Mouse (Mus musculus): ENCODE measurements around the gene Sorbs1. TPM values are rescaled to one million over a fixed set of nuclear protein-coding genes. Genes with fewer than 3 reads are reported as not detected.

The Sorbs1 gene
- total RNA-seq, 4 experiments from 2014 or later = 159 to 179 (median 160) TPM

GRCm38 (mm10) chr19:40410109-40410508 lies 103.5 kb downstream of the Sorbs1 start:
- no peak for DNase-seq (ENCODE audit: low spot score in 2 of 2)

DNA sequence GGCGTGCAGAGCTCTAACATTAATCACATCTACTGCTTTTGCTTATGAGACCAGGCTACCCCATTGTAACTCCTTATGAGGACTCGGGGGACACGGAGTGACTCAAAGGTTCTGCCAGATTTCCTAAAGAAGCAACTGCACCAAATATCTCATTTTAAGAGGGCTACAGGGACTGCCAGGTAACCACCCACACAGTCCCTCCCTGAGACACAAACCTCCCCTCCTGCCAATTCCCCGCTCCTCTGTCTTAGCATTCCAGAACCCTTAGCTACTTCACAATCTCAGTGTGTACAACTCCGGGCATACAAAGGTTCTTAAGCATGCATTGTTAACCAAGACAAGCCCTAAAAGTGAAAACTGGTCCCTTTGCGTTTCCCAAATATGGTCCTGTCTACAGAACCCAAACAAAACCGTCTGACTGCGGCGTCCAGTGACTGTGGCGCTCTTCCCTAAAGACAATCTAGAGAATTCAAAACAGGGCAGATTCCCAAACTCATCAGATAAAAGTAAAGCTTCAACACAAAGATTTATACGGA lies 104.0 kb downstream of the Sorbs1 start:
- DNase-seq (ENCODE audit: low spot score in 2 of 2) = no peak

- no peak for DNase-seq (ENCODE audit: low spot score in 2 of 2)
Observed at GRCm38 (mm10) chr19:40407186-40407585, 106.4 kb downstream of the Sorbs1 start.

- no peak for DNase-seq (ENCODE audit: low spot score in 2 of 2)
Observed at GRCm38 (mm10) chr19:40406661-40407060, 106.9 kb downstream of the Sorbs1 start.

- DNase-seq (ENCODE audit: low spot score in 2 of 2) = no peak
Observed at GRCm38 (mm10) chr19:40405808-40406207, 107.8 kb downstream of the Sorbs1 start.

- DNase-seq (ENCODE audit: low spot score in 2 of 2) = no peak
Observed at GRCm38 (mm10) chr19:40404582-40404981, 109.0 kb downstream of the Sorbs1 start.

DNA sequence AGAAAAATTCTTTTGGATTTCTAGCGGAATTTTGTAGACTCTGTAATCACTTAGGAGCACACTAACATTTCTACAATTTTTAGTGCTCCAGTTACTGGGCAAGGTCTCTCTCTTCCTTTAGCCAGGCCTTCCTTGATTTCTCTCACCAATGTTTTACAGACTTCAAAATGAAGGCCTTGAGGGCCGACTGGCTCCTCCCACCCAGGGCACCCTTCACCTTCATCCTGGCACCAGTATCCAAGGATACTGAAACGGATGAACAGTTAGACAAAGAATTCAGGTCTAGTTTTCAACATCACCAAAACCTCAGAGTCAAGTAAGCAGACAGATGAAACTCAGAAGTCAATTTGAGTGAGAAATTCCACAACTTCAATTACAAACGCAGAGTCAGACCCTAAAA lies 109.6 kb downstream of the Sorbs1 start:
- DNase-seq (ENCODE audit: low spot score in 2 of 2) = no peak

DNA sequence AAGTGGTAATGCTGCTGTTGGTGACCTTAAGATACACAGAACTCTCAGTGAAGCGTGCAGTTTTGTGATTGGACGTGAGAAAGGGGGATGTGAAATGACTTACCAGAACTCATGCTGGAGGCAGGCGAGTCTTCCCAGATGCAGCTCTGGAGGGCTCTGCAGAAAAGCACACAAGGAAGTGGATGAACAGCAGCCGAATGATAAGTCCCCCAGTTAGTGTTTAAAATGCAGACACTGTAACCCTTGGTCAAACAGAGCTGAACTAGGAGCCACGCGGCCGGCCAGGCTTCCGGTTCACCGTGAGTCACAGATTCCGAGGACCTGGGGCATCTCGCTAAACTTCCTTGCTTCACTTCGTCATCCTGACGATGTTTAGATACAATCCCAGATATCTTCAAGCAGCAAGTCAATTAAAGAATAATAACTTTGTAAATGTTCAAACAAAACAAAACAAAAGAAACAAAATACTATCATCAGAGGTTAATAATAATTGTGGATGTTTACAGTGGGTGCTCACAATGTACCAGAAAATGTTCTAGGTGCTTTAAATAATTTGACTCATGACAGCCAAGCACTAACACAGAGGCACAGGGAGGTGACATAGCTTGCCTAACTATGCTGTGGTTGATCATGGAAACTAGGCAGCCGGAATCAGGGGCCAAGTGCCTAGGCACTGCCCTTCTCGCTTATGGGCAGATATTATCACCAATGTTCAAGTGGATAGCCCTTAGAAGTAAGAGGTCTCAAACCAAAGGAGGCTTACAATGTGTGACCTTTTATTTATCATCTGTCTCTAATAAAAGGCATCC lies 111.2 kb downstream of the Sorbs1 start:
- no peak for DNase-seq (ENCODE audit: low spot score in 2 of 2)

- no peak for DNase-seq (ENCODE audit: low spot score in 2 of 2)
Observed at GRCm38 (mm10) chr19:40401213-40401612, 112.4 kb downstream of the Sorbs1 start.

GRCm38 (mm10) chr19:40400426-40401030 lies 113.1 kb downstream of the Sorbs1 start:
- no peak for DNase-seq (ENCODE audit: low spot score in 2 of 2)

GRCm38 (mm10) chr19:40395757-40396661 lies 117.6 kb downstream of the Sorbs1 start:
- DNase-seq (ENCODE audit: low spot score in 2 of 2) = no peak

DNA sequence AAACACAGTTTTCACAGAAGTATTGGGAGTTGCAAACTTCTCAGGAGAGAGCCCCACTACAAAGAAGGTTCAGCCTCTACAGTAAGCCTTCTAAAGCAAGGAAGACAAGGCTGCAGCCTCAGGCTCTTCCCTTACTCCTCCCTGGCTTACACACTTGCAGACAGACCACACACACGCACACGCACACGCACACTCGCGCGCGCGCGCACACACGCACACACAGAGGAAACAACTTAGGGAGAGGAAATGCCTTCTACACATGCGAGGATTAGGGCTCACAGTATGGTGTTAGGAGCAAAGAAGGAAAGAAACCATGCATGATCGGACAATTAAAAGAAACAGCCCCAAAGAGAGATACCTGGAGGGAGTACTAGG lies 118.3 kb downstream of the Sorbs1 start:
- DNase-seq (ENCODE audit: low spot score in 2 of 2) = no peak

DNA sequence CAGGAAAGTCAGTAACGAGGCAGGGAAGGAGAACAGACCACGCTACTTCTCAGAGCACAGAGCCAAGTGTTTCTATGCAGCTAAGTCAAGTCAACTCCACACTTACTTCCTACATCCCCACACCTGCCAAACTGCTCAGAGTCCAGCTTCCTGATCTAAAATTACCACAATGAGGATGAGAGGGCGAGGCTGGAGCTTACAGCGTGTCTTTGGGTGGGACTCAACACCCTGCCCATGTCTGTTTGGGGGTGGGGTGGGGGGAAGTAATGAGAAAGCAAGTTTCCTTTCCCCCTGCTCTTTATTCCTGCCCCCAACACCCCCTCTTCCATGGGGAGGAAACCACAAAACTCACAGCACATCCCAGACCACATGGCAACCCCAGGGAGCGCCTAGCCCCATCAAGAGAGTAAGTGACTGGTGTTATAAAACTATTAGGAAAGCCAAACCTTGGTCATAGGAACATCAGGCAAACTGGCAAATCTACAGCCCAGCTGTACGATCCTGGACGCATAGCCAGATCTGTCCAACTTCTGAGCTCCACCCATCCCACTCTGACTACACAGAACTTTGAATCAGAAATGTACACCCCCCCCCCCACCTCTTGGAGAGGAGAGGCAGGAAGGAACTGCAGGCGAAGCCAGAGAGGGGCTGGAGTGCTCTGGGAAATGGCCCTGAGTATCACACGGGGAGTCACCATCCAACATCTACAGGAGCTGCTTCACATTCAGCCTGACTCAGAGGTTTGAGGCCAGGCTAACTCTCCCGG lies 118.8 kb downstream of the Sorbs1 start:
- DNase-seq (ENCODE audit: low spot score in 2 of 2) = no peak

GRCm38 (mm10) chr19:40392795-40393392 lies 120.7 kb downstream of the Sorbs1 start:
- DNase-seq (ENCODE audit: low spot score in 2 of 2) = no peak

- DNase-seq (ENCODE audit: low spot score in 2 of 2) = peak in 1 of 2 experiments; percentile 87
Observed at GRCm38 (mm10) chr19:40391469-40391868, 122.1 kb downstream of the Sorbs1 start.

GRCm38 (mm10) chr19:40386916-40387315 lies 126.7 kb downstream of the Sorbs1 start:
- no peak for DNase-seq (ENCODE audit: low spot score in 2 of 2)

GRCm38 (mm10) chr19:40385334-40385733 lies 128.2 kb downstream of the Sorbs1 start:
- DNase-seq (ENCODE audit: low spot score in 2 of 2) = no peak

GRCm38 (mm10) chr19:40383931-40384330 lies 129.6 kb downstream of the Sorbs1 start:
- DNase-seq (ENCODE audit: low spot score in 2 of 2) = no peak

DNA sequence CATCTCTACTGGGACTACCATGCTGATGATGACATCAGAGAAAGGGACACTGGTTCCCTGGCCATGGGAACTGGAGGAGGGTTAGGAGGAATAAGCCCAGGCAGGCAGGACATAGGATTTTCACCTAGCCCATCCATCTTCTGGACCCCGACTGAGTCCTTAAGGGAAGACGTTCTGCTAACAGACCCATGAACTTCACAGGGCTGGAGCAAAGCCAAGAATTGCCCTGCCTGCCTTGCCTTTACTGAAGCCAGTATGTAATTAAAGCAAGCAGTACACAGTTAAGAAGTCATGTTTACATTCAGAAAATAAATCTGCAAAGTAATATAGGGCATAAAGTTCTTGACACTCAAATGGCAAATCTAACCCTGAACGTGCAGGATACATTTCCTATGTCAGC lies 132.9 kb downstream of the Sorbs1 start:
- DNase-seq (ENCODE audit: low spot score in 2 of 2) = no peak

DNA sequence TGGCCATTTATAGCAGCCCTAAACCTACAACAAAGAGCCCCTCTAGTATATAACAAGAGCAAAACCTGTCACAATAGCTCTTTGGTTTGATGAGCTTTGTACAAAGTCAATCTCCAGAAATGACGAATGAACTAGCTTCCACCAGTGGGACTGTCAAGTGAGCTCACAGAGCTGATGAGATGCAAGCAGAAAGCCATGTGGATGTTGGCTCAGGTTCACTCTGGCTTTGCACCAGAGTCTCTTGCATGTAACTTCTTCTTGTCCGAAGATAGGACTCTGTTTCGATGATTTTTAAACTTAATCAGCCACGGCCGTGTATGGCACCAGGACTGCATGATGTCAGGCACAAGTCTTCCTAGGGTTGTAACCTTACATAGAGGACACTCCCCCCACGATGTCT lies 133.6 kb downstream of the Sorbs1 start:
- no peak for DNase-seq (ENCODE audit: low spot score in 2 of 2)

DNA sequence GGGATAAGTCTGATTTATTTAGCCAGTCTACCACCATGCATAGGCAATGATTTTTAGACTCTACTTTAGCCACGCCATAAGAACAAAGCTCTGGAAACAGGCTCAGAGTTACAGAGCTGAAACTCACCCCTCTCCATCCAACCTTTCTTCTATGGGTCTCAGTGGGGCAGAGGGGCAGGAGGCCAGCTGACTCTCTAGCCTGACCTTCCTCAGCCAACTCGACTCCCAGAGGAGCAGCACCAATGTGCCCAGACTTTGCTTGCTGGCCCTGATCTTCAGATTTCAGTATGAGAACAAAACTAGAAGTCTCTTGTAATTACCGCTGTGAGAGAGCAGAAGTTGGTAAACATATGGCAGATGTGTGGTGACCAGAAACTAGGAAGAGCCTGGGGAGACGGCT lies 134.5 kb downstream of the Sorbs1 start:
- DNase-seq (ENCODE audit: low spot score in 2 of 2) = no peak

All from left cerebral cortex, adult 8-10 months (tissue).